12 mouse cellular contexts compared by ENCODE assay signal in the genomic region with DNA sequence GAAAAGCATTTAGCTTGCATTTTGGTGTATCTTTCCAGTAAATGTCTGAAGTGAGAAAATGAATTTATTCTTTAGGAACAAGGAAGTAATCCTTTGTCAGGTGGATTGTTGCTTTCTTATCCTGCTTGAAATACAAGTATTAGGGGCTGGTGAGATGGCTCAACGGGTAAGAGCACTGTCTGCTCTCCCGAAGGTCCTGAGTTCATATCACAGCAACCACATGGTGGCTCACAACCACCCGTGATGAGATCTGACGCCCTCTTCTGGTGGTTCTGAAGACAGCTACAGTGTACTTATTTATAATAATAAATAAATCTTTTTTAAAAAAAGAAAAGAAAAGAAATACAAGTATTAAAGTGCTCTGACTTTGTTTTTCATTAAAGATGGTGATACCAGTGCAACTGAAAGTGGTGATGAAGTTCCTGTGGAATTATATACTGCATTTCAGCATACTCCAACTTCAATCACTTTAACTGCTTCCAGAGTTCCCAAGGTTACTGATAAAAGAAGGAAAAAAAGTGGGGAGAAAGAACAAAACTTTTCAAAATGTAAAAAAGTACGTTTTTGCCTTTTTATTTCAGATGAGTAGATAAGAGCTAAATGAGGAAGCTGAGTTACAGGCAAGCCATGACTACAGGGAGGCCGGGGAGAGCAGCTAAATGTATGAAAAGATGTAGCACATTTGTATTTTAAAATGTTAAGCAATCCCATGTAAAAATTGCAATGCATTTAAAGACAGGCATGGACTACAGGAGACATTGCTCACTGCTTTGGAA. TPM values are rescaled to one million over a fixed set of nuclear protein-coding genes. Genes with fewer than 3 reads are reported as not detected.
DNase-seq lines count a peak whose midpoint lies in the region; ATAC-seq and TF ChIP-seq lines count a peak whose summit lies in the region.
"Had no signal": no experiment of that assay in that cellular context is flagged by ENCODE, and none has a peak within 500 bp of the region (broad histone marks: within the 10 kb centered on the region; RNA-seq: fewer than 3 reads in every experiment).

No protein-coding gene starts in this region.

- no peak overlapping the region for H3K4me3 ChIP-seq in heart, adult 2 months
- no peak overlapping the region for H3K4me3 ChIP-seq in midbrain, postnatal 0 days (ENCODE audit: low read depth, low read length)
- no peak overlapping the region for H3K4me3 ChIP-seq in midbrain, embryonic 15.5 days
- H3K4me3 ChIP-seq: erythroblast, embryonic 14.5 days had no signal

- intact Hi-C loops in heart, adult 2 months (cut with DNase I) = loop anchor here (5.0 kb wide), 1 partner anchor 56 kb away; no protein-coding TSS in a partner anchor
- intact Hi-C loops in left cerebral cortex, postnatal 4 days (cut with DNase I) = no loop called here

- no peak for TF ChIP-seq EP300 in heart, adult 2 months (IDR thresholded peaks at IDR 0.05; ENCODE audit: insufficient read depth, low read depth, low read length)

- 66% methylated on average over 6 of the region's 6 CpGs for WGBS in heart, adult 2 months
- WGBS in midbrain, postnatal 0 days = 78% methylated on average over 6 of the region's 6 CpGs
- 78% methylated on average over 6 of the region's 6 CpGs for WGBS in midbrain, embryonic 15.5 days

- no peak for DNase-seq in heart, adult 2 months
- DNase-seq in heart, adult 18-20 months = no peak
- DNase-seq in midbrain, postnatal 0 days (ENCODE audit: low spot score) = no peak
- DNase-seq in brain, embryonic 14.5 days (ENCODE audit: low read depth) = peak; percentile 11
- peak; percentile 12 to 24 for DNase-seq in thymus, postnatal 36 days
- no peak for DNase-seq in left cerebral cortex, postnatal 4 days
- DNase-seq in kidney, postnatal 10 days = no peak
- DNase-seq: adrenal gland, postnatal 25 days; gastrocnemius, postnatal 36 days; midbrain, embryonic 14.5 days had no signal

- H3K79me2 ChIP-seq in heart, adult 2 months (replicated peaks; ENCODE audit: control insufficient read depth, insufficient read depth, low read length) = no peaks in the 10 kb centered on the region; the same call in 1 of the 2 replicates

- TF ChIP-seq CTCF in heart, adult 2 months (IDR thresholded peaks at IDR 0.05) = peak; percentile 65
- TF ChIP-seq CTCF in midbrain, postnatal 0 days (IDR thresholded peaks at IDR 0.05) = peak; percentile 52
- TF ChIP-seq CTCF in brain, embryonic 14.5 days (IDR thresholded peaks at IDR 0.05; ENCODE audit: borderline replicate concordance, extremely low read depth, insufficient read depth, insufficient read length) = no peak

- TF ChIP-seq POLR2A in heart, adult 2 months (IDR thresholded peaks at IDR 0.05; ENCODE audit: insufficient read depth, low read depth, low read length) = no peak
- TF ChIP-seq POLR2A in brain, embryonic 14.5 days (IDR thresholded peaks at IDR 0.05; ENCODE audit: borderline replicate concordance, extremely low read depth, insufficient read depth, insufficient read length, poor library complexity, severe bottlenecking) = no peak

- H3K27ac ChIP-seq in heart, adult 2 months = no peak overlapping the region
- no peak overlapping the region for H3K27ac ChIP-seq in midbrain, postnatal 0 days (ENCODE audit: low read depth, low read length)
- no peak overlapping the region for H3K27ac ChIP-seq in midbrain, embryonic 15.5 days

- H3K27me3 ChIP-seq in heart, adult 2 months (ENCODE audit: control insufficient read depth, insufficient read depth, low read length) = no peaks in the 10 kb centered on the region
- no peaks in the 10 kb centered on the region for H3K27me3 ChIP-seq in midbrain, postnatal 0 days (ENCODE audit: insufficient read depth, low read length)
- H3K27me3 ChIP-seq in midbrain, embryonic 15.5 days (replicated peaks) = no peaks in the 10 kb centered on the region

- ATAC-seq in midbrain, postnatal 0 days (ENCODE audit: low FRiP score) = no peak
- ATAC-seq in midbrain, embryonic 15.5 days (replicated peaks) = no peak

- peaks cover 13% of the 10 kb centered on the region for H3K36me3 ChIP-seq in heart, adult 2 months (ENCODE audit: control insufficient read depth, insufficient read depth, low read length)
- H3K36me3 ChIP-seq in midbrain, postnatal 0 days (ENCODE audit: insufficient read depth, low read length) = peaks cover 18% of the 10 kb centered on the region
- H3K36me3 ChIP-seq in midbrain, embryonic 15.5 days (replicated peaks) = peaks cover 35% of the 10 kb centered on the region

- H3K9ac ChIP-seq in heart, adult 2 months (ENCODE audit: low read depth, low read length) = no peak overlapping the region
- H3K9ac ChIP-seq in midbrain, postnatal 0 days (replicated peaks; ENCODE audit: low read length, poor library complexity, severe bottlenecking) = no peak overlapping the region
- no peak overlapping the region for H3K9ac ChIP-seq in midbrain, embryonic 15.5 days

- H3K4me2 ChIP-seq in midbrain, postnatal 0 days (ENCODE audit: low read depth, low read length, poor library complexity, severe bottlenecking) = no peak overlapping the region
- H3K4me2 ChIP-seq in midbrain, embryonic 15.5 days = no peak overlapping the region

- H3K4me1 ChIP-seq in heart, adult 2 months (ENCODE audit: control insufficient read depth, insufficient read depth, low read length) = no peaks in the 10 kb centered on the region
- no peaks in the 10 kb centered on the region for H3K4me1 ChIP-seq in midbrain, postnatal 0 days (ENCODE audit: insufficient read depth, low read length)
- no peaks in the 10 kb centered on the region for H3K4me1 ChIP-seq in midbrain, embryonic 15.5 days

- H3K9me3 ChIP-seq in midbrain, postnatal 0 days (ENCODE audit: low read length) = no peaks in the 10 kb centered on the region
- H3K9me3 ChIP-seq in midbrain, embryonic 15.5 days = no peaks in the 10 kb centered on the region

RNA-seq across cellular contexts. Expression of a gene that starts 39.0 kb away (rescaled TPM):
- total RNA-seq in heart, adult 2 months (2021) = 10 to 100 TPM; 38.1 to 48.5 TPM
- 14.4 and 18.1 TPM in 2 replicates for polyA plus RNA-seq in heart, adult 2 months (2012; rRNA removed)
- 10 to 100 TPM; 40.6 to 45.0 TPM for total RNA-seq in heart, adult 18-20 months (2021)
- total RNA-seq in midbrain, postnatal 0 days (2014; rRNA removed) = 49.3 and 66.4 TPM in 2 replicates
- 132 and 144 TPM in 2 replicates for polyA plus RNA-seq in midbrain, postnatal 0 days (2015; fragmentation: Nextera tagmentation; extraction: Ambion mirVana)
- 181 and 182 TPM in 2 replicates for polyA plus RNA-seq in midbrain, embryonic 15.5 days (2015; fragmentation: Nextera tagmentation; extraction: Ambion mirVana)
- 44.2 and 75.0 TPM in 2 replicates for polyA plus RNA-seq in brain, embryonic 14.5 days (2012; rRNA removed)
- 100 to 1,000 TPM; 150 to 156 TPM for total RNA-seq in left cerebral cortex, postnatal 4 days (2021)

Comparison
In these comparisons a context has a peak if more than half of its experiments do, and no peak if none do; other contexts are left out.
1. DNase-seq: peak in brain, embryonic 14.5 days (single experiment) and thymus, postnatal 36 days (2 of 2); none in heart, adult 2 months (0 of 2), heart, adult 18-20 months (0 of 2), midbrain, postnatal 0 days (single experiment), left cerebral cortex, postnatal 4 days (single experiment) and kidney, postnatal 10 days (single experiment).